Mouse (Mus musculus) embryonic facial prominence, embryonic 11.5 days (tissue): ENCODE results near the gene Pithd1. TPM values are rescaled to one million over a fixed set of nuclear protein-coding genes. Genes with fewer than 3 reads are reported as not detected.

Experiments used
- ATAC-seq: fragments of 200-750 bp; cut with Nextera tagmentation; replicated peaks from 2 replicates; pipeline ENCODE4 v1.8.0; 2017; ENCODE audit warnings: low read depth; ENCODE audit not compliant: insufficient number of reproducible peaks, low FRiP score, low TSS enrichment
- DNase-seq: peaks from one replicate; pipeline ENCODE4 v3.0.0-alpha.2; 2015; ENCODE audit warnings: low spot score
- H3K27ac ChIP-seq: fragments of 300-500 bp; sonication (generic); replicated peaks from 2 replicates; pipeline ENCODE4 v1.5.1; 2014; ENCODE audit warnings: mild to moderate bottlenecking, low read depth, low read length, control low read depth
- H3K27me3 ChIP-seq: fragments of 300-500 bp; sonication (generic); 2 replicates; pipeline ENCODE4 v1.6.1; 2014; ENCODE audit warnings: mild to moderate bottlenecking, low read length, moderate library complexity, mixed read lengths; ENCODE audit not compliant: control insufficient read depth, insufficient read depth
- H3K36me3 ChIP-seq: fragments of 300-500 bp; sonication (generic); replicated peaks from 2 replicates; pipeline ENCODE4 v1.6.1; 2014; ENCODE audit warnings: low read depth, mild to moderate bottlenecking, low read length, moderate library complexity, mixed read lengths; ENCODE audit not compliant: control insufficient read depth, insufficient read depth
- H3K4me1 ChIP-seq: fragments of 300-500 bp; sonication (generic); 2 replicates; pipeline ENCODE4 v1.6.1; 2014; ENCODE audit warnings: low read length, mixed read lengths; ENCODE audit not compliant: control insufficient read depth, insufficient read depth
- H3K4me2 ChIP-seq: fragments of 300-500 bp; sonication (generic); 2 replicates; pipeline ENCODE4 v1.6.1; 2014; ENCODE audit warnings: low read depth, mild to moderate bottlenecking, control low read depth, low read length, moderate library complexity
- H3K4me3 ChIP-seq: fragments of 300-500 bp; sonication (generic); 2 replicates; pipeline ENCODE4 v1.5.1; 2014; ENCODE audit warnings: low read depth, low read length, control low read depth
- H3K9ac ChIP-seq: fragments of 300-500 bp; sonication (generic); replicated peaks from 2 replicates; pipeline ENCODE4 v1.6.1; 2014; ENCODE audit warnings: mild to moderate bottlenecking, control low read depth, low read length
- H3K9me3 ChIP-seq: fragments of 300-500 bp; sonication (generic); replicated peaks from 2 replicates; pipeline ENCODE4 v1.6.1; 2016; ENCODE audit warnings: mild to moderate bottlenecking, low read length, inconsistent platforms, mixed read lengths; ENCODE audit not compliant: control insufficient read depth
- WGBS: fragments of 180-500 bp; shearing (Covaris S2); extraction: QIAGEN DNeasy Blood & Tissue Kit; methylation state at CpG from one replicate; pipeline ENCODE4 v1.1.7; 2014; 5-methylcytosine and 5-hydroxymethylcytosine counted together
- polyA plus RNA-seq: library from polyadenylated mRNA; unstranded; fragments of >200 nt; fragmentation: Nextera tagmentation; extraction: Ambion mirVana; gene quantifications from 2 replicates; pipeline ENCODE4 v1.2.1, GENCODE M21; 2014

The Pithd1 gene
- polyA plus RNA-seq, result 65.3 and 67.9 TPM in 2 replicates

DNA sequence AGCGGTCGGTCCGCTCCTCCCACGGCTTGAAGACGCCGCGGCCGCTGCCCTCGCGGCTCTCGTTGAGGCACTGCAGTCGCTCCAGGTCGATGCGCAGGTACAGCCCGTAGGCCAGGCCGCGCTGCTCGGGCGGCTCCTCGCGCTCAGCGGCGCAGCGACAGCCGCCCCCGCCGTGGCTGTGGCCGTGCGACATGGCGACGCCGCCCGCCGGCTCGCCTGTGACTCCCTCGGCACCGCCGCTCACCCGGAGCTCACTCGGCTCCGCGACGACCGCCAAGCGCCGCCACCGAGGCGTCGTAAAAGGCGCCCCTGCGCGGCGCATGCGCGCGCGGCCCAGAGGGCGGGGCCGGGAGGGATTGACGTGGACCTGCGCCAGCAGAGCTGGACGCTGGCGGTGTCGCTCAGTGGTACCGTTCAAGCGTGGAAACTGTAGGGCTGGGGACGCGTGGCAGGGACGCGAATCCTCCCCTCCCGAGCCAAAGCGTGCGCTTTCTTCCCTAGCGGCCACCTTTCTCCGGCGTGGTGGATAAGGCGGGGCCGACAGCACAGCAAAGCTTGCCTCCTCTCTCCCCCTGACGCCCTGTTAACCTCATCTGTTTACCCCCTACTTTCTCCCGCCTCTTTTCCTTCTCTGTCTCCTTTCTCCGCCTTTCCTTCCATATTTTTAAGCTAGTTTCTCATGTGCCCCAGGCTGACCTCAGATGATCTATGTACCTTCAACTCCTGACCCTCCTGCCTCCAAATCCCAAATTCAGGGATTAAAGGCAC, at the start of gene Pithd1:
Gene Pithd1 (minus strand): TSS at position 322 of the 768 bp plus-strand sequence.
- H3K27me3 ChIP-seq, result no peaks in the 10 kb centered on the region
- peak within 1 kb of the TSS; percentile 95 for H3K9ac ChIP-seq
- H3K36me3 ChIP-seq, result peaks cover 5% of the 10 kb centered on the region
- H3K9me3 ChIP-seq, result no peaks in the 10 kb centered on the region
- H3K4me2 ChIP-seq, result peak within 1 kb of the TSS; percentile 84
- DNase-seq, result peak; percentile 92
- WGBS, result under 1% methylated on average over 81 of the region's 81 CpGs
- H3K4me1 ChIP-seq, result no peaks in the 10 kb centered on the region; the same call in 1 of the 2 replicates
- peak within 1 kb of the TSS; percentile 73 for H3K27ac ChIP-seq
- ATAC-seq, result peak; percentile 91
- peak within 1 kb of the TSS; percentile 95 for H3K4me3 ChIP-seq

DNA sequence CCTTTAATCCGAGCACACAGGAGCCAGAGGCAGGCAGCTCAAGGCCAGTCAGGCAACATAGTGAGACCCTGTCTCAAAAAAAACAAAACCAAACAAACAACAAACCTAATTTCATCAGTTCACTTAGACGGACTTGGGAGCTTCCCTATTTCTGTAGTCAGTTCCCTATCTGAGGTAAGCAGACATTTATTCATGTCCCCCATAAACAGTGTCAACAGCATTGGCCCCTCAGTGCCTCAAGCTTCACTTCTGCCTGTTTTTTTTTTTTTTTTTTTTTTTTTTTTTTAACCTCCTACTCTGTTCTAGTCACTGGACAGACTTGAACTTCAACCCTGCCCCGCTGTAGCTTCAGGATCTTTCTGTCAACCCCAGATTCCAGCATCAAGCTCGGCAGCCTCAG, 48.0 kb upstream of the Pithd1 start:
- no peaks in the 10 kb centered on the region for H3K9me3 ChIP-seq
- no peak for ATAC-seq
- no peak overlapping the region for H3K27ac ChIP-seq
- H3K36me3 ChIP-seq, result no peaks in the 10 kb centered on the region
- 0 out of 2 replicates have a peak, but pooled peaks cover 2% of the 10 kb centered on the region for H3K4me1 ChIP-seq
- H3K9ac ChIP-seq, result no peak overlapping the region
- no peak overlapping the region for H3K4me2 ChIP-seq
- H3K27me3 ChIP-seq, result no peaks in the 10 kb centered on the region
- DNase-seq, result no peak
- whole genome bisulfite sequencing, result 85% methylated on average over 4 of the region's 4 CpGs
- H3K4me3 ChIP-seq, result no peak overlapping the region

DNA sequence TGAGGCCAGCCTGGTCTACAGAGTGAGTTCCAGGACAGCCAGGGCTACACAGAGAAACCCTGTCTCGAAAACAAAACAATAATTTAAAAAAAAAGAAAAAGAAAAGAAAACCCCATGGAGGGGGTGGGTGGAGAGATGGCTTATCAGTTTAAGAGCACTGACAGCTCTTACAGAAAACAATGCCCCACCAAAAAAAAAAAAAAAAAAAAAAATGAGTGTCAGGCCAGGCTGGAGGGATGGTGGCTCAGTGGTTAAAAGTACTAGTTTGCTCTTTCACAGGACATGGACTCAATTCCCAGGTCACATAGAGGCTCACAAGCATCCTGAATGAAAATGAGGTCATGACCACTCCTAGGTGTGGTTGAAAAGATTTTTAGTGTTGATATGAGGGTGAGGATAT, 46.2 kb upstream of the Pithd1 start:
- Histone ChIP-seq H3K9ac (no peak overlapping the region), H3K4me3 (no peak overlapping the region), H3K27me3 (no peaks in the 10 kb centered on the region), H3K9me3 (no peaks in the 10 kb centered on the region), H3K4me2 (no peak overlapping the region), H3K27ac (no peak overlapping the region), H3K4me1 (0 out of 2 replicates have a peak, but pooled peaks cover 2% of the 10 kb centered on the region), H3K36me3 (no peaks in the 10 kb centered on the region)
- WGBS, result 75% methylated on average over 1 of the region's 1 CpGs
- no peak for DNase-seq
- ATAC-seq, result no peak

DNA sequence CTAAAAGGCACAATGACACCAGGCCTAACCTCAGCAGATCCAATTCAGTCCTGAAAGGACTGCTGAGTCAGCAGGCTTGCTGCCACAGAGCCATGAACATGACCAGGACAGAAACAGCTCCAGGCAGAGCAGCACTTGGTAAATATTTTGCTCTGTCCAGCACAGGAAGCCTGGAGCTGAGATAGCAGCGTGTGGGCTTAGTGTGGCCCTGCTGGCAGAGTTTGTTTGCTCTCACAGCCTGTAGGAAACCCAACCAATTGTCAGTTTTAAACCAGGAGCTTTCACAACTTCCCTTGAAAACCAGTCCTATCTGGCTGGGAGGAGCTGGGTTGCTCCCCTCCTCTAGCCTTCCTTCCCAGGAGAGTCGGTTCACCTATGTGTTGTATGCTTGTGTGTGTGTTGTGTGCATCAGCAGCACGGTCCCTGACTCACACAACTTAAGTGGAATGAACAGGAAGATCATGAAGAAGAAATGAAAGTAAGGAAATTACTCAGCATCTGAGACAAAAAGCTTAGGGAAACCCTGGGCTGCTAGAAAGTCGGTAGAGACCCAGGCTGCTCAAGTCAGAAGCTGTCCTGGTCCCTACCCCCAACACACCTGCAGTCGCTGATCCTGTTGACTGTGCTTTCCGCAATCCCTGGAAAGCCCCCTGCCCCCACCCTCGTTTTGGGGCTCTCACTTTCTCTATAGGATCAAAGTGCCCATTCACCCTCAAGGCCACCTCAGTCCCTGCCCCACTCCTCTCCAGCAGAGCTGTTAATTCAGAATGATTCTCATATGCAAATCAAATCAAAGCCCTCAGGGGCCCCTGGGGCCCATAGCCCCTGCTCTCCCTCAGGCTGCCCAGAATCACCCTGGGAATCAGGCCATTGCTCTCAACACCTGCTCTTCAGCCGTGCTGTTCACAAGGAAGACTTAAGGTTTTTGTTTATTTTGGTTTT, 44.2 kb upstream of the Pithd1 start:
- Histone ChIP-seq H3K27me3 (no peaks in the 10 kb centered on the region), H3K4me3 (no peak overlapping the region), H3K27ac (no peak overlapping the region), H3K9ac (0 out of 2 replicates have a peak overlapping the region, but pooled peaks have one; percentile 5), H3K4me1 (0 out of 2 replicates have a peak, but pooled peaks cover 2% of the 10 kb centered on the region), H3K9me3 (no peaks in the 10 kb centered on the region), H3K36me3 (no peaks in the 10 kb centered on the region), H3K4me2 (no peak overlapping the region)
- DNase-seq, result no peak
- ATAC-seq, result no peak
- 8% methylated on average over 8 of the region's 8 CpGs for WGBS

DNA sequence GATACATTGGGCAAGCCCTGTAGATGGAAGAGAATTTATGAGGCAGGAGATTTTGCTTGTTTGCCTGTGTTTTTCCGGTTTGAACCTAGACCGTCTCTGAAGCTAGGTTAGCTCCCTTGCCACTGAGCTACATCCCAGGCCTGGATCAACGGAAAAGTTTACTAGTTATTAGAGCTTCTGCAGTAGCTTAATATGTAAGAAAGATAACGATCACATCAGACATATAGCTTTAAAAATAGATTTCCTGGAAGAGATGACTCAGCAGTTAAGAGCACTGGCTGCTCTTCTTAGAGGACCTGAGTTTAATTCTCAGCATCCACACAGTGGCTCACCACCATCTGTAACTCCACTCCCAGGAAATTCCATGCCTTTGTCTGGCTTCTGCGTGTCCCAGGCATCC, 41.6 kb upstream of the Pithd1 start:
- Histone ChIP-seq H3K36me3 (no peaks in the 10 kb centered on the region), H3K9ac (no peak overlapping the region), H3K4me3 (no peak overlapping the region), H3K4me2 (no peak overlapping the region), H3K27me3 (no peaks in the 10 kb centered on the region), H3K27ac (no peak overlapping the region), H3K4me1 (0 out of 2 replicates have a peak, but pooled peaks cover 2% of the 10 kb centered on the region), H3K9me3 (no peaks in the 10 kb centered on the region)
- DNase-seq (no peak), ATAC-seq (no peak)
- 88% methylated on average over 5 of the region's 5 CpGs for WGBS

DNA sequence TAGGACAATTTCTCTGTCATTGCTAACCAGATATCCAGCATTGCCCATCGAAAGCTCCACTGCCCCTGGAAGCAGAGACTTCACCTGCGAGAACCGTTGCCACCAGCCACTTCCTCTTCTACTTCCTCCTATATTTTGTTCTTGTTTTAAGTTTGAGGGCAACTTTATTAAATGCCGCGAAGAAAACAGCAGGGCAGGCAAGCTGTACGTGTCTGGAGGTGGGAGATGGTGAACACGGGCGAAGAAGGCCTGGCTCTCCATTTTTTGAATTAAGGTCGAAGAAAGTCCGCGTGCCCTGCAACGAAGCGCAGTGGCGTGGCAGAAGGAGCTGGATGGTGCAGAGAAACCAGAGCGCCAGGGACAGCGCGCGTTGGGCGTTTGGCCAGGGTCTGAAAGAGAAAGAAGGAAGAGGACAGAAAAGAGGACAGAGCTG, 41.1 kb upstream of the Pithd1 start:
- H3K9ac ChIP-seq, result no peak overlapping the region
- H3K4me1 ChIP-seq, result 0 out of 2 replicates have a peak, but pooled peaks cover 2% of the 10 kb centered on the region
- no peak overlapping the region for H3K4me3 ChIP-seq
- H3K4me2 ChIP-seq, result no peak overlapping the region
- DNase-seq, result no peak
- no peak for ATAC-seq
- WGBS, result 81% methylated on average over 19 of the region's 19 CpGs
- H3K36me3 ChIP-seq, result no peaks in the 10 kb centered on the region
- no peaks in the 10 kb centered on the region for H3K9me3 ChIP-seq
- no peaks in the 10 kb centered on the region for H3K27me3 ChIP-seq
- H3K27ac ChIP-seq, result no peak overlapping the region

DNA sequence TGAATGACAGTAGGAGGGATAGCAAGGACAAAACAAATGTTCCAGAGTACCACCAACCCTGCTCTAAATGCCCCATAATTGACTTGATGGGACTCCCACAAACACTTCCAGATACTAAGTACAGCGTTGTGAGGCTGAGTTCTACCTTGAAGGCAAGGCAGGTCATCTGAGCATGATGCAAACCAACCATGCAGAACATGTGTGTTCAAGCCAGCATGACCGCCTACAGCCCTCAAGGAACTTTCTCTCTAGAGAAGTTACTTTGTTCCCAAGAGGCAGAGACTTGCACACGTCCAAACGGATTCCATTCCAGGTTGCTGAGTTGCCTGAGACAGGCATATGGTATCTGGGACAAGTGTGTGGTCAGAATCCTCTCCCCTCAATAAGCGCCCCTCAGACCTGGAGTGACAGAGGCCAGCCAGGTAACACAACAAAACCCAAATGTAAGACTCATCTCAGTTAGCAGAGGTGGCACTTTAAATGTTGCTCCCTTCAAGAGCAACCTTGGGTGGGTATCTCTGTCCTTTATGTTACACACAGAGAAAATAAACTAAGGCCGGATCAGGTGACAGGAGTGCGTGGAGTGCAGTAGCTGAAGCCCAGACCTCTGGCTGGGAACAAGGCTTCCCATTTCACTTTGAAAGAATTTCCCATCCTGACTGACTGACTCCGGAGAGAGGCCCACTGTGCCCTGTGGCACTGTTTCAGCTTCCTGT, 40.5 kb upstream of the Pithd1 start:
- no peak for DNase-seq
- H3K4me3 ChIP-seq, result no peak overlapping the region
- H3K27ac ChIP-seq, result no peak overlapping the region
- H3K36me3 ChIP-seq, result no peaks in the 10 kb centered on the region
- H3K4me2 ChIP-seq, result no peak overlapping the region
- no peak; the same call in 1 of the 2 replicates for ATAC-seq
- no peaks in the 10 kb centered on the region for H3K9me3 ChIP-seq
- no peak overlapping the region for H3K9ac ChIP-seq
- H3K27me3 ChIP-seq, result no peaks in the 10 kb centered on the region
- 60% methylated on average over 8 of the region's 8 CpGs for WGBS
- 0 out of 2 replicates have a peak, but pooled peaks cover 2% of the 10 kb centered on the region for H3K4me1 ChIP-seq
